Mouse (Mus musculus): Measurements from ENCODE around the gene Nkx6-2. TPM values are rescaled to one million over a fixed set of nuclear protein-coding genes. Genes with fewer than 3 reads are reported as not detected.

The Nkx6-2 gene
- polyA plus RNA-seq, 1 experiment from 2014 or later = not detected

GRCm38 (mm10) chr7:139581801-139582571 lies 611 bp downstream of the Nkx6-2 start:
- Histone ChIP-seq H3K79me2 (ENCODE audit: inconsistent target) (no peaks in the 10 kb centered on the region), H3K36me3 (ENCODE audit: inconsistent target) (no peaks in the 10 kb centered on the region), H3K4me3 (ENCODE audit: inconsistent target) (no peak overlapping the region), H3K27ac (no peak overlapping the region)
- WGBS (ENCODE audit: missing documents) = 6% methylated on average over 73 of the region's 82 CpGs

GRCm38 (mm10) chr7:139580851-139581775 lies 1.5 kb downstream of the Nkx6-2 start:
- Histone ChIP-seq H3K27ac (no peak overlapping the region), H3K4me3 (ENCODE audit: inconsistent target) (no peak overlapping the region), H3K36me3 (ENCODE audit: inconsistent target) (no peaks in the 10 kb centered on the region), H3K79me2 (ENCODE audit: inconsistent target) (no peaks in the 10 kb centered on the region)
- 7% methylated on average over 72 of the region's 78 CpGs for WGBS (ENCODE audit: missing documents)

- Histone ChIP-seq H3K36me3 (ENCODE audit: inconsistent target) (no peaks in the 10 kb centered on the region), H3K27ac (no peak overlapping the region), H3K4me3 (ENCODE audit: inconsistent target) (no peak overlapping the region), H3K79me2 (ENCODE audit: inconsistent target) (no peaks in the 10 kb centered on the region)
- 91% methylated on average over 20 of the region's 21 CpGs for WGBS (ENCODE audit: missing documents)
These were observed 3.2 kb downstream of the Nkx6-2 start for GRCm38 (mm10) chr7:139579261-139579905.

DNA sequence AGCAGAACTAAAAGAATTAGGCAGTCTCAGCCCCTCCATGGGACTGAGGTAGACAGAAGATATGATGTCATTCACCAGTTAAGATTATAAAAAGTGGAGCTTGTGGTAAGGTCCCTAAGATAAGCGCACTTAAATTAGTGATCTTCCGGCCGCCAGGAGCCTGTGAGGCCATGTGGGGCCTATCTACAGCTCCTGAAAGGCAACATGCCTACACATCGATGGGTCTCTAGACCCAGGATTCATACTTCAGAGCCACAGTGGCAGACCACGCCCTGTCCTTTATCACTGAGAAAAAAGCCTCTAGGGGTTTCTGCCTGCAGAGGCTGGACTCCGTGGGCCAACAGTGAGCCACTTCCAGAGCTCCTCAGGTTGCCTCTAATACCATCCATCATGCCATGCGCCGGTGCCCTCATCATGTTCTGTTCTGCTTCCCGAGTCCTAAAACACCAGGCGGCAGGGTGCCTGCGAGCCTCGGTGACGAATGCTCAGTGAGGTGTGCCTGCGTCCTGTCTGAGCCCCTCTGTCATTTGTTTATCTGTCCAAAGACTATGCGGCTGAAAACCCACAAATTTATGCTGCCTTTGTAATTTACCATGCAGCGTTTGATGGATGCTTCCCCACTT lies 6.4 kb downstream of the Nkx6-2 start:
- no peak overlapping the region for H3K27ac ChIP-seq
- H3K4me3 ChIP-seq (ENCODE audit: inconsistent target) = no peak overlapping the region
- H3K36me3 ChIP-seq (ENCODE audit: inconsistent target) = no peaks in the 10 kb centered on the region
- WGBS (ENCODE audit: missing documents) = 95% methylated on average over 16 of the region's 16 CpGs
- H3K79me2 ChIP-seq (ENCODE audit: inconsistent target) = no peaks in the 10 kb centered on the region

- Histone ChIP-seq H3K4me3 (ENCODE audit: inconsistent target) (no peak overlapping the region), H3K79me2 (ENCODE audit: inconsistent target) (no peaks in the 10 kb centered on the region), H3K36me3 (ENCODE audit: inconsistent target) (no peaks in the 10 kb centered on the region), H3K27ac (no peak overlapping the region)
- 93% methylated on average over 3 of the region's 3 CpGs for WGBS (ENCODE audit: missing documents)
These were observed 9.9 kb downstream of the Nkx6-2 start for GRCm38 (mm10) chr7:139572665-139573064.

DNA sequence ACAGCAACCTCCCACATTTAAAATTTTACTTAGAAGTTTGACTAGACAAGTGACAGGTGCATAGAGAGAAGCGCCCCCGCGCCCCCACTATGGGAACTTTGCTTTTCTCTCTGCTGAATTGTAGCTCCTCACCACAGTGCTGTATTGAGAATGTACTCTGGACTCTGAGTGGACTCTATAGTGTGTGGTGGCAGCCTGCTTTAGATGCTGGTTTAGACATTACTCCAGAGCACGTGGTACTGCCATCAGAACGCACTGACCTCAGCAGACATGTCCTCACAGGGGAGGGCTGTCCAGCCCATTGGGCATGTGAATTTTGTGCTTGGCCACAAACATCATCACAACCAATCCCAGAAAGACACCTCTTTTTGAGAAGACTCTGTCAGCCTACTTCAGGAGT lies 11.8 kb downstream of the Nkx6-2 start:
- Histone ChIP-seq H3K27ac (no peak overlapping the region), H3K4me3 (ENCODE audit: inconsistent target) (no peak overlapping the region), H3K79me2 (ENCODE audit: inconsistent target) (no peaks in the 10 kb centered on the region), H3K36me3 (ENCODE audit: inconsistent target) (no peaks in the 10 kb centered on the region)
- 97% methylated on average over 5 of the region's 5 CpGs for WGBS (ENCODE audit: missing documents)

DNA sequence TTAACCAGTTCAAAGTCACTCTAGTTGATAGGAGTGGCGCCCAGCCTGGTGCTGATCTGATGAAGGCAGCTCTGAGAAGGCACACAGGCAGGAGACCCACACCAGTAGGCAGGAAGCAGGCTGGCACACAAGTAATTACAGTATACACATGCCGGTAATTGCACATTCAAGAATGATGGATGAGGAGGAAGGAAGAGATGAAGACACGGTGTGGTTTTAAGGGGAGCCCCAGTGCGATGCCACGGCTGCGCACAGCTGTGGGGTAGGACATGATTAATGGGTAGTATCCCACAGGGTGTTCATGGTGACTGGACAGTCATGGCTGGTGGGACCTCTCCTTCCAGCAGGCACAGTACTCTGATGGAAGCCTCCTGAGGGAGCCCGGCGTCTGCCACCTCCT lies 16.1 kb downstream of the Nkx6-2 start:
- WGBS (ENCODE audit: missing documents) = 14% methylated on average over 8 of the region's 8 CpGs
- no peaks in the 10 kb centered on the region for H3K36me3 ChIP-seq (ENCODE audit: inconsistent target)
- H3K27ac ChIP-seq = no peak overlapping the region
- H3K79me2 ChIP-seq (ENCODE audit: inconsistent target) = no peaks in the 10 kb centered on the region
- no peak overlapping the region for H3K4me3 ChIP-seq (ENCODE audit: inconsistent target)

GRCm38 (mm10) chr7:139565998-139566397 lies 16.6 kb downstream of the Nkx6-2 start:
- Histone ChIP-seq H3K27ac (no peak overlapping the region), H3K36me3 (ENCODE audit: inconsistent target) (no peaks in the 10 kb centered on the region)
- 69% methylated on average over 6 of the region's 6 CpGs for WGBS (ENCODE audit: missing documents)

DNA sequence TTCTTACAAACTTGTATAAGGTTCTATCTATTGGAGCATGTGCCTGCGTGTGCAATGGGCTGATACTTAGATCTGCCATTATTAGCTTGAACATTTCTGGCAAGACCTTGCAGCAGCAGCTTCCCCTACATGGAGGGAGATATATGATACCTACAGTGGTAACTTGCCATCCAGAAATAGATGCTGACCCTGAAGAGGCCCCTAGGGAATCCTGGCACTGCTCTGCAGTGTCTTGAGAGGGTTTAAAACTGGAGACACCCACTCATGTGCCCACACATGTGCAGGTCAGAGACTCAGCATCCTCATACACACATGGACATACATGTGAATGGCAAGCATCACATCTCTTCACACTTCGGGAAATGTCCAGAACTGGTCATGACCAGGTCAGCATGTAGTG lies 18.4 kb downstream of the Nkx6-2 start:
- WGBS (ENCODE audit: missing documents) = 100% methylated on average over 2 of the region's 2 CpGs
- Histone ChIP-seq H3K36me3 (ENCODE audit: inconsistent target) (no peaks in the 10 kb centered on the region), H3K79me2 (ENCODE audit: inconsistent target) (no peaks in the 10 kb centered on the region), H3K27ac (no peak overlapping the region), H3K4me3 (ENCODE audit: inconsistent target) (no peak overlapping the region)

More at GRCm38 (mm10) chr7:139565998-139566397, 16.6 kb downstream of the Nkx6-2 start:
- Histone ChIP-seq H3K79me2 (ENCODE audit: inconsistent target) (no peaks in the 10 kb centered on the region), H3K4me3 (ENCODE audit: inconsistent target) (no peak overlapping the region)

DNA sequence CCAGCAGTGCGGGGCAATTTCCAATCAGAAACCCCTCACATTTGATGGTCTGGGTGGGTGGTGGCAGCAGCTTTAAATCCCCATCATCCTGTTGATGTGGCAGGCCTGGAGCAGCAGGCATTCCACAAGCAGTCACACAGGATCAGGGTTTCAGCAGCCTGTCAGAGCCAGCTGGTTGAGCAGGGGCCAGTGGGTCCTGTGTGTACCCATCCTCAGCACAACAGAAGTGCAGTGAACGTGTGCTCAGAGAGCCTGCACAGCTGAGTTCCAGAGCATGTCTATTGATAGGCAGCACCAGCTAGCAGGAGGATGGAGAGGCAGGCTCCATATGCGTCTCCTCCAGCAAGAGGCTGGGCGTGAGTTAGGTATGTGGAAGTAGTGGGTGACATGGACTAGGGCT lies 19.2 kb downstream of the Nkx6-2 start:
- Histone ChIP-seq H3K27ac (no peak overlapping the region), H3K36me3 (ENCODE audit: inconsistent target) (no peaks in the 10 kb centered on the region)
- 87% methylated on average over 4 of the region's 4 CpGs for WGBS (ENCODE audit: missing documents)

DNA sequence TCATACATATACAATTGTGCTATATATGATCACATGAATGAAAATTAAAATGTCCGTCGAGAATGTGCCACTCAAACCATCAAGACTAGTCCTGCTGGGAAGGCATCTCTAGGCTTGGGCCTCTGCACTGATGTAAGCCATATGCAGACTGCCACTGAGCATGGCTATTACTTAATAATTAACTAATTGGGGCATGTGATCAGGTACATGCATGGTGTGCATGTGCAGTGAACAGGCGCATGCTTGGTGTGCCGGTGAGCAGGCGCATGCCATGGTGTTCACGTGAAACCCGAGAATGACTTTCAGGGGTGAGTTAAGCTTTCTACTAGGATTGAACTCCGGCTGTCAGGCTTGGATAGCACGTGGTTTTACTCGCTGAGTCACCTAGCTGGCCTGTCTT lies 22.9 kb downstream of the Nkx6-2 start:
- 93% methylated on average over 10 of the region's 10 CpGs for WGBS (ENCODE audit: missing documents)
- no peaks in the 10 kb centered on the region for H3K79me2 ChIP-seq (ENCODE audit: inconsistent target)
- H3K27ac ChIP-seq = no peak overlapping the region
- H3K36me3 ChIP-seq (ENCODE audit: inconsistent target) = no peaks in the 10 kb centered on the region
- no peak overlapping the region for H3K4me3 ChIP-seq (ENCODE audit: inconsistent target)

More for the DNA sequence above, 19.2 kb downstream of the Nkx6-2 start:
- no peak overlapping the region for H3K4me3 ChIP-seq (ENCODE audit: inconsistent target)
- no peaks in the 10 kb centered on the region for H3K79me2 ChIP-seq (ENCODE audit: inconsistent target)

DNA sequence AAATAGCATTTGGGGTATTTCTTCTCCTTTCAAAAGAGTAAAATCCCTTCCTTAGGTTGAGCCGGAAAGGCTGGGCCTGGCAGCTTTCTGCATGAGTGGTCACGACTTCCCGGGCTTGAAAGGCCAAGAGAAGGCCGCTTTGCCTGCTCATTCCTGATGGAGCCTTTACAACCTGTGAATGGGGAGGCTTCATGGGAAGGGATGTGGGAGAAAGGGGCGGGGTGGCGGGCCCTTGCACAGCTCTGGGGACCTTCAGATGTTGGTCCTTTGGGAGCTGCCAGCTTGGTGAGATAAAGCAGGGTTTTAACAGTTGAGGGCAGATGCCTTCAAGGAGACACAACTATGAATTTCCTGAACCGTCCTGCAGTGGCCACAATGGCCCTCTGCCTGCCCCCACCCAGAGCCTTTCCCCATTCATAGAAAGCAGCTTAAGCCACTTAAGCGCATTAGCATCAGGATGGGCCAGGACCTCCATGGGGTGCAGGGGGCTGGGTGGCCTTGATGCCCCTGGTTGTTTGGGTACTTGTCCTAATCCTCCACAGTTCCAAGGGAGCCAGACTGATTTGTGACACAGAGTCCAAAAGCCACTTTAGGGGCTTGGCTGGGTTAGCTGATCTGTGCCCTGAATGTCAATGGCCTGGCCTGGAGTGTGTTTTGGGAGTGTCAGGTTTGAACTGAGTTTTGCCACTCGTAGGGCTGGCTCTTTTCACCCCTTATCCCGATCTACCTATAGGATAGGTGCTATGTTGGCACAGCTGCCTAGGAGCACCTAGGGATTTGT lies 25.7 kb downstream of the Nkx6-2 start:
- Histone ChIP-seq H3K27ac (no peak overlapping the region), H3K4me3 (ENCODE audit: inconsistent target) (no peak overlapping the region), H3K36me3 (ENCODE audit: inconsistent target) (no peaks in the 10 kb centered on the region), H3K79me2 (ENCODE audit: inconsistent target) (no peaks in the 10 kb centered on the region)
- 98% methylated on average over 10 of the region's 10 CpGs for WGBS (ENCODE audit: missing documents)

GRCm38 (mm10) chr7:139556331-139556730 lies 26.3 kb downstream of the Nkx6-2 start:
- 96% methylated on average over 5 of the region's 5 CpGs for WGBS (ENCODE audit: missing documents)
- Histone ChIP-seq H3K79me2 (ENCODE audit: inconsistent target) (no peaks in the 10 kb centered on the region), H3K36me3 (ENCODE audit: inconsistent target) (no peaks in the 10 kb centered on the region), H3K27ac (no peak overlapping the region), H3K4me3 (ENCODE audit: inconsistent target) (no peak overlapping the region)

- Histone ChIP-seq H3K4me3 (ENCODE audit: inconsistent target) (no peak overlapping the region), H3K36me3 (ENCODE audit: inconsistent target) (no peaks in the 10 kb centered on the region)
- WGBS (ENCODE audit: missing documents) = 94% methylated on average over 2 of the region's 2 CpGs
These were observed 31.1 kb downstream of the Nkx6-2 start for GRCm38 (mm10) chr7:139551519-139551918.

More at GRCm38 (mm10) chr7:139551519-139551918, 31.1 kb downstream of the Nkx6-2 start:
- Histone ChIP-seq H3K27ac (no peak overlapping the region), H3K79me2 (ENCODE audit: inconsistent target) (no peaks in the 10 kb centered on the region)
